Mouse (Mus musculus): ENCODE measurements around the gene Rab10. TPM values are rescaled to one million over a fixed set of nuclear protein-coding genes. Genes with fewer than 3 reads are reported as not detected.

Gene Rab10
- 70.9 and 71.1 TPM in 2 replicates for polyA plus RNA-seq (2014; fragmentation: Nextera tagmentation; extraction: Ambion mirVana)

DNA sequence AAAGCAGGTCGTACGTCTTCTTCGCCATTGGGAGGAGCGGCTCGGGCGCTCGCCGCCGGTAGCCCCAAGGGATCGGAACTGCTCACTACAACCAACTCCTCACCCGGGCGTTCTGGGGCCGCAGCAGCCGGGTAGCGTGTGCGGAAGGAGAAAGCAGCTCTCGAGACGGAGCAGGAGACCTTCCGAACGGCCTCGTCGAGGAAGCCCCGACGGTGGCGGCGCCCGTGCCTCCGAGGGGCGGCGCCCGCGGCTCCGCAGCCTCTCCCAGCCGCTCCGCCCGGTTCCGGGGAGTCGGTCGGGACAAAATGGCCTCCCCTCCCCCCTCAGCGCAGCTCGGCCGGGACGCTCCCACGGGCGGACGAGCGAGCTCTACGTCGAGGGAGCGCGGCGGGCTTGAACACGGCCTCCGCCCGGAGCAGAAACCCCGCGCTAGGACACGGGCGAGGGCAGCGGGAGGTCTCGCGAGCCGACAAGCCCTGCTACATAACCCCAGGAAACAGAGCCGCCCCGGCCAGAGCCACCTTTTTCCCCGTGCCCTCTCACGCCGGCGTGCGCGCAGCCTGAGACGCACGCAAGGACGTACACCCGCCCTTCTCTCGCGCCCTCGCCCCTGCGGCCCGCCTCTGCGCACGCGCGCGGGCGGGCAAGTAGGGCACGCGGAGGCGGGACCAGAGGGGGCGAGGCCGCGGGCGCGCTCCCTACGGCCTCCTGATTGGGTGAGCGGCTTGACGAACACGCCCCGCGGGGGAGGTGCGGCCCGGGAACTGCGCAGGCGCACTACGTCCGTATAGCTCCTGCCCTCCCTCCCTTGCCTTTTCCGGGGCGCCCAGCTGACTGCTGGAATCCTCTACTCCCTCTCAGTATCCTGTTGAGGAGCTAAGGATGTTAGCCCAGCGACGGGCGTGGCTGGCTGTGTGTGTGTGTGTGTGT, at the start of gene Rab10:
Gene Rab10 (minus strand): TSS at position 579 of the 930 bp plus-strand sequence.
- under 1% methylated on average over 96 of the region's 111 CpGs for WGBS
- Histone ChIP-seq H3K36me3 (ENCODE audit: control insufficient read depth, insufficient read depth, low read length) (no peaks in the 10 kb centered on the region), H3K4me3 (ENCODE audit: low read depth, low read length) (peak within 1 kb of the TSS; percentile 94), H3K4me1 (replicated peaks; ENCODE audit: control insufficient read depth, insufficient read depth, low read length) (peaks cover 12% of the 10 kb centered on the region), H3K27ac (ENCODE audit: low read depth, low read length) (peak within 1 kb of the TSS; percentile 99), H3K9ac (ENCODE audit: low read depth, low read length) (peak within 1 kb of the TSS; percentile 92), H3K27me3 (replicated peaks; ENCODE audit: control insufficient read depth, insufficient read depth, low read length) (no peaks in the 10 kb centered on the region), H3K9me3 (ENCODE audit: control insufficient read depth, low read length) (no peaks in the 10 kb centered on the region), H3K4me2 (peak within 1 kb of the TSS; percentile 71)
- DNase-seq (ENCODE audit: low spot score), result peak; percentile 98
- ATAC-seq (replicated peaks; ENCODE audit: low FRiP score), result peak; percentile 97

DNA sequence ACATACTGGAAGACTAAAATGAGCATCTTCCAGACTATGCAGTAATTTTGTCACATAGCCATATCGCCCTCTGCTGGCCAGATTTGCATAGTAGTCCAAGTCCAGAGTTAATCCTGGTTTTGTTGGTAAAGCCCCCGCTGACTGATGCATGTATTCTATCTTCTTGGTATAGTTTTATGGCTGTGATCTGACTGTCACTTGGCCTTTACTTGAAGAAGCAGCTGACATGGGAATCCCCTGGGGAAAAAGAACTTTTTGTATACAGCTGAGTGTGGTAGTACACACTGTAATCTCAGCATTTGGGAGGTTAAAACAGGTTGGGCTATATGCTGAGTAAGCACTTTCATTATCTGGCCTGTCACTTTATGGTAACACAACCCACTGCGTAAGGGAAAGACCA, 49.5 kb upstream of the Rab10 start:
- no peak overlapping the region for H3K27ac ChIP-seq (ENCODE audit: low read depth, low read length)
- H3K9ac ChIP-seq (ENCODE audit: low read depth, low read length), result no peak overlapping the region
- no peak overlapping the region for H3K4me2 ChIP-seq
- no peak; the same call in 1 of the 2 replicates for ATAC-seq (replicated peaks; ENCODE audit: low FRiP score)
- H3K9me3 ChIP-seq (ENCODE audit: control insufficient read depth, low read length), result no peaks in the 10 kb centered on the region
- 16% methylated on average over 3 of the region's 3 CpGs for WGBS
- H3K4me1 ChIP-seq (replicated peaks; ENCODE audit: control insufficient read depth, insufficient read depth, low read length), result no peaks in the 10 kb centered on the region
- H3K4me3 ChIP-seq (ENCODE audit: low read depth, low read length), result no peak overlapping the region
- no peaks in the 10 kb centered on the region for H3K36me3 ChIP-seq (ENCODE audit: control insufficient read depth, insufficient read depth, low read length)
- no peak for DNase-seq (ENCODE audit: low spot score)
- H3K27me3 ChIP-seq (replicated peaks; ENCODE audit: control insufficient read depth, insufficient read depth, low read length), result no peaks in the 10 kb centered on the region

DNA sequence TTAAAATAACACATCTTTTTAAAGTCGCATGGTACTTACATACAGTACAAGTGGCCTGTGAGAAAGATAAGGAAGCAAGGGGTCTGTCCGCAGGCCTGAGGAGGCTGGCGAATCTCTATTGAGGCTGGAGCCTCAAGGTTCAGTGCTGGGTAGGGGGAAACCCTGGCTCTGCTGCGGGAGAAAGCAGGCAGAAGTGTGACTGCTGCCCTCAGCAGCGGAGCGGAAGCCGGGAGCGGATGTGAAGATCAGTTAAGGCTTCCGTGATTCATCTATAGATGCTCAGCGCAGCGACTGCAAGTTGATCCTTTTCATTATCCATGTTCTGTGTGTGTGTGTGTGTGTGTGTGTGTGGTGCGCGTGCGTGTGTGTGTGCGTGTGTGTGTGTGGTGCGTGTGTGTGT, 47.1 kb upstream of the Rab10 start:
- Histone ChIP-seq H3K27me3 (replicated peaks; ENCODE audit: control insufficient read depth, insufficient read depth, low read length) (no peaks in the 10 kb centered on the region), H3K4me3 (ENCODE audit: low read depth, low read length) (no peak overlapping the region; the same call in 1 of the 2 replicates), H3K36me3 (ENCODE audit: control insufficient read depth, insufficient read depth, low read length) (no peaks in the 10 kb centered on the region), H3K27ac (ENCODE audit: low read depth, low read length) (no peak overlapping the region), H3K9ac (ENCODE audit: low read depth, low read length) (no peak overlapping the region), H3K9me3 (ENCODE audit: control insufficient read depth, low read length) (no peaks in the 10 kb centered on the region), H3K4me2 (peak overlapping the region; percentile 31; the same call in 1 of the 2 replicates), H3K4me1 (replicated peaks; ENCODE audit: control insufficient read depth, insufficient read depth, low read length) (no peaks in the 10 kb centered on the region)
- WGBS, result 40% methylated on average over 16 of the region's 16 CpGs
- DNase-seq (ENCODE audit: low spot score) (no peak), ATAC-seq (replicated peaks; ENCODE audit: low FRiP score) (peak; percentile 12; the same call in 1 of the 2 replicates)

DNA sequence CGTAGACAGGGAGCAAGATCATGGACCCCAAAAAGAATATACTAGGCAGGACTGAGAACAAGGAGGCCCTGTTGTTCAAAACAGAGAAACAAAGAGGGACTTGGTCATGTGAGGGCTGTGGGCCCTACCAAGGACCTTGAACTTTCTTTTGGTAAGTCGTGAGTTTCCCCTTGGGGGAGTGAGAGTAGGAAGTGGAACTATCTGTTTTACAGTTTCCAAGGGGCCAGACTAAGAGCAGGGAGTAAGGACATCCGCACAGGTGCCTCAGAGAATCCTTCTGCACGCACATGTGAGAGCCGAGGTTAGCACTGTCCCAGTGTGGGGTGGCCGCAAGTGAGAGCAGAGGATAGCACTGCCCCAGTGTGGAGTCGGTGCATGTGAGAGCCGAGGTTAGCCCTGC, 45.3 kb upstream of the Rab10 start:
- WGBS, result 85% methylated on average over 8 of the region's 8 CpGs
- no peak overlapping the region for H3K27ac ChIP-seq (ENCODE audit: low read depth, low read length)
- no peak overlapping the region for H3K4me2 ChIP-seq
- H3K4me3 ChIP-seq (ENCODE audit: low read depth, low read length), result no peak overlapping the region
- no peaks in the 10 kb centered on the region for H3K36me3 ChIP-seq (ENCODE audit: control insufficient read depth, insufficient read depth, low read length)
- ATAC-seq (replicated peaks; ENCODE audit: low FRiP score) (no peak), DNase-seq (ENCODE audit: low spot score) (no peak)
- H3K27me3 ChIP-seq (replicated peaks; ENCODE audit: control insufficient read depth, insufficient read depth, low read length), result no peaks in the 10 kb centered on the region
- H3K4me1 ChIP-seq (replicated peaks; ENCODE audit: control insufficient read depth, insufficient read depth, low read length), result no peaks in the 10 kb centered on the region
- H3K9me3 ChIP-seq (ENCODE audit: control insufficient read depth, low read length), result no peaks in the 10 kb centered on the region
- H3K9ac ChIP-seq (ENCODE audit: low read depth, low read length), result no peak overlapping the region

DNA sequence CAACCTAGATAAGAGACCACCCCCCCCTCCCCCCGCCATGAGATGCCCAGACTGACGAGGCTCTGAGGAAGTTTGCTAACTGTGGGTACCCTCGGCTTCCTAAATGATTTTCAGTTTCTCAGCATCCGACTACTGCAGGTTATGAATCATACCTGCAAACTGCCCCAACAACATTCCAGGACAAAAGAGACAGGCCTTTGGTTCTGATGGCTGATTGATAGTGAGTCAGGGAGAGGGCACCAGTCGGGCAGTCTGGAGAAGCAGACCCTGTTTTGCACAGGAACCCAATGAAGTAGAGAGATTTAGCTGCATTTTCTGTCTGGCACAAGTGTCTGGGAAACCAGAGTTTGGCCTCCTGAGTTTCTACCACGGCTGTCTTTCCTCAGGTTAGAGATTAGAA, 42.4 kb upstream of the Rab10 start:
- Histone ChIP-seq H3K9ac (ENCODE audit: low read depth, low read length) (no peak overlapping the region), H3K4me1 (replicated peaks; ENCODE audit: control insufficient read depth, insufficient read depth, low read length) (no peaks in the 10 kb centered on the region), H3K4me3 (ENCODE audit: low read depth, low read length) (no peak overlapping the region), H3K4me2 (no peak overlapping the region), H3K27ac (ENCODE audit: low read depth, low read length) (no peak overlapping the region), H3K9me3 (ENCODE audit: control insufficient read depth, low read length) (no peaks in the 10 kb centered on the region), H3K36me3 (ENCODE audit: control insufficient read depth, insufficient read depth, low read length) (no peaks in the 10 kb centered on the region), H3K27me3 (replicated peaks; ENCODE audit: control insufficient read depth, insufficient read depth, low read length) (no peaks in the 10 kb centered on the region)
- DNase-seq (ENCODE audit: low spot score) (no peak), ATAC-seq (replicated peaks; ENCODE audit: low FRiP score) (no peak)
- 72% methylated on average over 6 of the region's 6 CpGs for WGBS

DNA sequence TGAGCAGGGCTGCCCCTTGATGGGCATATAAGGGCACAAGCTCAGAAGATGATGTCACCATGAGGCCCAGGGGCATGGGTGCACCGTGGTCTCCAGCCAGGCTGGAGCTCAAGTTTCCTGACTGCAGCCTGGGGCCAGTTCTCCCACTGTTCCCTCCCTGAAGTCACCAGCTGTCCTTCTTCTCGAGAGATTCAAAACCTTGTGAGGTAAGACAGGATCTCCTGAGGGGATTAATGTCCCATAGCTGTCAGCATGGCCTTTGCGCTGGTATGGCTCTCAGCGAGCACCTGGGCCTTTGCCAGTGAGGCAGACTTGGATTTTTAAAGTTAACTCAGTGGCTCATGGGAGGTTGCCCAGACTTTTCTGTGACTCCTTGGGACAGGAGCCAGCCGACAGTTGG, 40.4 kb upstream of the Rab10 start:
- H3K9ac ChIP-seq (ENCODE audit: low read depth, low read length), result no peak overlapping the region
- no peaks in the 10 kb centered on the region for H3K27me3 ChIP-seq (replicated peaks; ENCODE audit: control insufficient read depth, insufficient read depth, low read length)
- H3K36me3 ChIP-seq (ENCODE audit: control insufficient read depth, insufficient read depth, low read length), result no peaks in the 10 kb centered on the region
- DNase-seq (ENCODE audit: low spot score) (no peak), ATAC-seq (replicated peaks; ENCODE audit: low FRiP score) (no peak)
- no peak overlapping the region for H3K4me2 ChIP-seq
- H3K4me1 ChIP-seq (replicated peaks; ENCODE audit: control insufficient read depth, insufficient read depth, low read length), result no peaks in the 10 kb centered on the region
- WGBS, result 74% methylated on average over 5 of the region's 5 CpGs
- H3K27ac ChIP-seq (ENCODE audit: low read depth, low read length), result no peak overlapping the region
- H3K4me3 ChIP-seq (ENCODE audit: low read depth, low read length), result no peak overlapping the region
- no peaks in the 10 kb centered on the region for H3K9me3 ChIP-seq (ENCODE audit: control insufficient read depth, low read length)

DNA sequence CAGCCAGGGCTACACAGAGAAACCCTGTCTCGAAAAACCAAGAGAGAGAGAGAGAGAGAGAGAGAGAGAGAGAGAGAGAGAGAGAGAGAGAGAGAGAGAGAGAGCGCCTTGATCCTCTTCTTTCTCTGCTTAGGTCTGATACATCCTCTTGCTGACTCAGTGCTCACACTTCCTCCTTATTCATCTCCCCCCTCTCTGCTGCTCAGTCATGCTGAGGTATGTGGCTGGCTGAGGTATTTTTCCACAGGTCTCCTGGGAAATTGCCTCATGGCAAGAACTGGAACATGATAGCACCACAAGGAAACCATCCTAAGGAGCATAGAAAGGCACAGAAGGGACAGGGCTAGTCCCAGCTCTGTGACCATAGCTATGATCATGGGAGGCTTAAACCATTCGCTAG, 39.6 kb upstream of the Rab10 start:
- Histone ChIP-seq H3K4me3 (ENCODE audit: low read depth, low read length) (no peak overlapping the region), H3K9ac (ENCODE audit: low read depth, low read length) (no peak overlapping the region), H3K36me3 (ENCODE audit: control insufficient read depth, insufficient read depth, low read length) (no peaks in the 10 kb centered on the region), H3K4me1 (replicated peaks; ENCODE audit: control insufficient read depth, insufficient read depth, low read length) (no peaks in the 10 kb centered on the region), H3K9me3 (ENCODE audit: control insufficient read depth, low read length) (no peaks in the 10 kb centered on the region), H3K27me3 (replicated peaks; ENCODE audit: control insufficient read depth, insufficient read depth, low read length) (no peaks in the 10 kb centered on the region), H3K27ac (ENCODE audit: low read depth, low read length) (no peak overlapping the region), H3K4me2 (no peak overlapping the region)
- ATAC-seq (replicated peaks; ENCODE audit: low FRiP score), result no peak
- WGBS, result 70% methylated on average over 3 of the region's 3 CpGs
- no peak for DNase-seq (ENCODE audit: low spot score)

DNA sequence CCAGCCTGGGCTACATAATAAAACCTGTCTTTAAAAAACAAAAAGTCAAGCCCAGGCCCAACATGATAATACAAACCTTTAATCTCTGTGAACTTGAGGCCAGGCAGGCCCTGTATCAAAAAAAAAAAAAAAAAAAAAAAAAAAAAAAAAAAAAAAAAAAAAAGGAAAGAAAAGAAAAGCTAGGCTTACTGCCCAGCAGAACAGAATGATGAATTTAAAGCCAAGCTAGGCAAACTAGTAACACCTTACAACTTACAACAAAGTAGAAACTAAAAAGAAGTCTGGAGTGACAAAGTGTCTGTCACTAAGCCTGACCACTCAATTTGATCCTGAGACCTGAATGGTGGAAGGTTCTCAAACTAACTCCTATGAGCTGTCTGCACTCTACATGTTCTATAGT, 37.9 kb upstream of the Rab10 start:
- Histone ChIP-seq H3K9me3 (ENCODE audit: control insufficient read depth, low read length) (no peaks in the 10 kb centered on the region), H3K27me3 (replicated peaks; ENCODE audit: control insufficient read depth, insufficient read depth, low read length) (no peaks in the 10 kb centered on the region), H3K4me1 (replicated peaks; ENCODE audit: control insufficient read depth, insufficient read depth, low read length) (no peaks in the 10 kb centered on the region), H3K4me2 (no peak overlapping the region), H3K36me3 (ENCODE audit: control insufficient read depth, insufficient read depth, low read length) (no peaks in the 10 kb centered on the region), H3K4me3 (ENCODE audit: low read depth, low read length) (no peak overlapping the region), H3K9ac (ENCODE audit: low read depth, low read length) (no peak overlapping the region), H3K27ac (ENCODE audit: low read depth, low read length) (no peak overlapping the region)
- ATAC-seq (replicated peaks; ENCODE audit: low FRiP score), result no peak
- DNase-seq (ENCODE audit: low spot score), result no peak

DNA sequence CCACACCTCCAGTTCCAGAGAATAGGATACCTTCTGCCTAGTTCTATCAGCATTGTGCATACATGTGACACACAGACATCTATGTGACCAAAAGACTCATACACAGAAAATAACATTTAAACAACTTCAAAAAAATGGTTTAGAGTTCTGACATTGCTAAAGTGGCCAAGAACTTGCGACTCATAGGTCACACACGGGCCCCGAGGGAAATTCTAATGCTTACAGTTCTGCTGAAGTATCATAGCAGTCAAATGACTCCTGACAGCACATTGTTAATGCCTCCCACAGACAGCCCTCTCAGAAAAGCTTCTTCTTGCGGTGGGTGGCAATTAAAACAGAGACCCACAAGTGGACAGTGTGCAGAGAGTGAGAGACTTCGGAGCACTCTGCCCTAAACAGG, 35.3 kb upstream of the Rab10 start:
- Histone ChIP-seq H3K9ac (ENCODE audit: low read depth, low read length) (no peak overlapping the region), H3K4me3 (ENCODE audit: low read depth, low read length) (no peak overlapping the region), H3K36me3 (ENCODE audit: control insufficient read depth, insufficient read depth, low read length) (no peaks in the 10 kb centered on the region), H3K27ac (ENCODE audit: low read depth, low read length) (no peak overlapping the region), H3K4me1 (replicated peaks; ENCODE audit: control insufficient read depth, insufficient read depth, low read length) (no peaks in the 10 kb centered on the region), H3K4me2 (no peak overlapping the region), H3K27me3 (replicated peaks; ENCODE audit: control insufficient read depth, insufficient read depth, low read length) (no peaks in the 10 kb centered on the region), H3K9me3 (ENCODE audit: control insufficient read depth, low read length) (no peaks in the 10 kb centered on the region)
- WGBS, result 82% methylated on average over 5 of the region's 5 CpGs
- DNase-seq (ENCODE audit: low spot score), result no peak
- no peak for ATAC-seq (replicated peaks; ENCODE audit: low FRiP score)

Data from liver, embryonic 11.5 days (tissue).